Mouse (Mus musculus): ENCODE data around the gene Asb8.

Asb8 gene

GRCm38 (mm10) chr15:98155272-98155671 is 10.2 kb downstream of the Asb8 start:
- DNase-seq, result no peak

DNA sequence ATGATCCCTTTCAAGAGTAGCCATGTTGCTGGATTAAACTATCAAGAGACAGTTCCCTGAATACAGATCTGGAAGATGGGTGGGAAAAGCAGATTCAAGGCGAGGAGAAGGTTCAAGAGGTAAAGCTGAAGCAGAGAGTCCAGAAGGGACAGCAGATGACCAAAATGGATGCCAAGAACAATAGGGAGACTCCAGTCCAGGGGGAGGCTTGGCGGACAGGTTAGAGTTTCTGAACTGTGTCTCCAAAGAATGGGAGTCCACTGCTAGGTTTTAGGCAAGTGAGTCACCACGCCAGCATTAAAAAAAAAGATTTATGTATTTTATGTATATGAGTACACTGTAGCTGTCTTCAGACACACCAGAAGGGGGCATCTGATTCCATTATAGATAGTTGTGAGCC is 10.8 kb downstream of the Asb8 start:
- no peak for DNase-seq

DNA sequence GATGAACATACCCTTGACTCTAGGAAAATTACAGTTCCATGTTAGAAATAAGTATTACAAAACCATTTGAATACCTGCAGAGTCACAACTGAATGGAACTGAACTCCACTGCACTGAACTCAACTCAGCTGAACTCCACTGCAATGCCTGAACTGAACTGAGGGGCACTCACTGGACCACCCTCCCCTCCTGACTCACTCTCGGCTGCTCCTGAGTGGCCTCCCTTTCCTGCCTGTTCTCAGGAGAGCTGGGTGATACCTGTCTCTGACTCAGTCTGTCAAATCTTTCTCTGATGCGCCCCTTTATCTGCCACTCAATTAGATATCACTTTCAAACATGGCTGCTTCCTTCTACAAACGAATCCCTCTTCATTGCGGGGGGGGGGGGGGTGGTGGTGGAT is 11.3 kb downstream of the Asb8 start:
- no peak for DNase-seq

GRCm38 (mm10) chr15:98153625-98154024 is 11.8 kb downstream of the Asb8 start:
- DNase-seq, result no peak

- DNase-seq, result no peak
Measured at GRCm38 (mm10) chr15:98152916-98153315, 12.5 kb downstream of the Asb8 start.

DNA sequence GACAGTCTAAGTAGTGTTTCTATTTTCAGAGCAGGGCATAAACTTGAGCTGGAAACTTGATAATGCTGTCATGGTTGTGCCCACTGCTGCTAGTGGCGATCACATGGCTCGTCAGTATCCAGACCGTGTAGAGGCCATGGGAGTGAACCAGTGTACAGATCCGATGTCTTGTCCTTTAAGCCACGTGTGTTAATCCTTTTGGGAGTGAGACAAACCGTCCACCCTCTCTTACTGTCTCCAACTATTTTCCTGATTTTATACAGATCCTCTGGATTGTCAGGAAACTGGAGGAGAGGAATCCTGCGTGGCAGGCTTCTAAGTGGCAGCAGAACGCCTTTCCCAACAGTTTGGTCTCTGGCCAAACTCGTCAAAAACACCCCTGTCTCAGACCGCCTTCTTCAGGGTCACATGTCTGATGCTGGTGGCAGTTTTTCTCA is 16.2 kb downstream of the Asb8 start:
- DNase-seq, result no peak

DNA sequence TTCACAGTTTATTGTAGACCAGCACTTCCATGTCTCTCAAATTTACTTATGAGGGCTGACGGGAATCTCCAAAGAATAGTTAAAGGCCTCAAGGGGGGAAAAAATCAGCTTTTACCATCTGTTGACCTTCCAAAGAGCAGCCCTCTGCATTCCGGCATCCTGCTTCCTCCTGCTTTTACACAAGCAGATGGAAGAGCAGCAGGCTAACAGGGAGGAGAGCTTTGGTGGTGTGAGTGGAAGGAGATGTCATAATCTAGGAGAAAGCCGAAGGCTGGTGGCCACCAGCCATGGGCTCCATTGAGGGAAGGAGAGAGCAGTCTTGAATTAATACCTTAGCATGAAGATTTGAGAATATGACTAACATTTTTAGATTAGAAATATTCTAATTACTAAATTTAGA is 17.1 kb downstream of the Asb8 start:
- DNase-seq, result peak; percentile 57 to 64

- DNase-seq, result peak; percentile 91 to 94
Measured at GRCm38 (mm10) chr15:98145559-98146181, 19.8 kb downstream of the Asb8 start.

GRCm38 (mm10) chr15:98144861-98145507 is 20.4 kb downstream of the Asb8 start:
- DNase-seq, result no peak

DNA sequence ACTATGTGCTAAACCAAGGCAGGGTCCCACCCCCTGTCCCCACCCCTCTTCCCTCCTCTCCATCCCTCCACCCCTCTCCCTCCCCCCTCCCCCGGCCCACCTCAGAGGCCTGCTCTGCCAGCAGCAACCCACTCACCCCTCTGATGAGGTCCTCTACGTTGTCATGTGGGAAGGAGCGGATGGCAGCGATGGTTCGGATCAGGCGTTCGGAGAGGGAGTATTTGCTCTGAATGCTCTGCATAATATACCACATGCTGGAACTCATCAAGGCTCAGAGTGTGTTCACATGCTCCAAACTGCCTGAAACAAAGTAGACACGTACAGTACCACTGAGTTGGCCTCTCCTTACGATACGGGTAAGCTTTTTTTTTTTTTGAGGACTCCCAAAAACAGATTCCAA is 22.9 kb downstream of the Asb8 start:
- DNase-seq, result no peak

DNA sequence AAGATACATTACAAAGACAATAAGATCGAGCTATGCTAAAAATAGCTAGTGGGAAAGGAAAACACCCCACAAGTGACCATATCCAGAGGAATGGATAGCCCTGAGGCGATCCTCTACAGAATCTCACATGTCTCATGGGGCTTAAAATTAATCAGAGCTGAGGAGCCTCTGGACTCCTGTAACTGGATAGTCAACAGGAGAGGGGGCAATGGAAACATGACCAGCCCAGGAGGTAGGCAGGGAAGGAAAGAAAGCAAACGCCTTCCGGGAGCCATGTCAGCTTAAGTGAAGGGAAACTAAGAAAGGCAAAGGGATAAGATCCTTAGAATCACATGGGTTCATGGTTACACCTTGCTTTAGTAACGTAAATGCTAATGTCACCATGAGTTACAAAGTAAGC is 24.6 kb downstream of the Asb8 start:
- no peak for DNase-seq

GRCm38 (mm10) chr15:98139763-98140162 is 25.7 kb downstream of the Asb8 start:
- DNase-seq, result no peak

- DNase-seq, result no peak
Measured at GRCm38 (mm10) chr15:98136871-98137270, 28.6 kb downstream of the Asb8 start.

DNA sequence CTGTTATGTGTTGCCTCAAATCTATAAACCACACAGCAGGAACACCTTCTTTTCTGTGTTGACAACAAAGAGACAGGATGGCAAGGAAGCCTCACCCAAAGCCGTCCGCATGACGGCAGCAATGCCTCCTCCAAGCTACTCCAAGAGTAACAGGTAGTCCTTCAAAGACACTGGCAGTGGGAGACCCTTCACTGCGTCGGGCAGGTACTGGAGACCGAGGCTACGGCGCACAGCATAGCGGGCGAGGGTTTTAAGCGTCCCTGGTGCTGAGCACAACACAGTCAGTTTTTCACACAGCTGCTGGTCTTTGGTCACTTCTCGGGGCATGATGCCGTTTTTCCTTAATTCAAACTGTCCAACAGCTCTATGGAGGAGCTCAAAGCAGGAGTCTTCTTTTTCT is 29.8 kb downstream of the Asb8 start:
- DNase-seq, result no peak

- no peak for DNase-seq
Measured at GRCm38 (mm10) chr15:98134666-98135065, 30.8 kb downstream of the Asb8 start.

- DNase-seq, result no peak
Measured at GRCm38 (mm10) chr15:98134034-98134433, 31.4 kb downstream of the Asb8 start.

DNA sequence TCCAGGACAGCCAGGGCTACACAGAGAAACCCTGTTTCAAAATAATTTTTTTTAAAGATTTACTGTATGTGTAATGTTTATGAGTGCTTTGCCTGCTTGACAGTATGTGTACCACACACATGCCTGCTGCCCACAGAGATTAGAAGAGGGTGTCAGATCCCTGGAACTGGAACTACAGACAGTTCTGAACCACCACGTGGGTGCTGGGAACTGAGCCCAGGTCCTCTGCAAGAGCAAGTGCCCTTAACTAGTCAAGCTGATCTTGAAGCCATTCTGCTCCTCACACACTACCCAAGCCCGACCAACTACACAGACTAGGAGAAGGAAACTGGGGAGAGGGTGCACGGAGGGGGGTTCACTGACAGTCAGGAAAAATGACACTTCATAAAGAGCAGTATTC is 32.0 kb downstream of the Asb8 start:
- no peak for DNase-seq

GRCm38 (mm10) chr15:98131942-98132655 is 33.3 kb downstream of the Asb8 start:
- DNase-seq, result no peak

DNA sequence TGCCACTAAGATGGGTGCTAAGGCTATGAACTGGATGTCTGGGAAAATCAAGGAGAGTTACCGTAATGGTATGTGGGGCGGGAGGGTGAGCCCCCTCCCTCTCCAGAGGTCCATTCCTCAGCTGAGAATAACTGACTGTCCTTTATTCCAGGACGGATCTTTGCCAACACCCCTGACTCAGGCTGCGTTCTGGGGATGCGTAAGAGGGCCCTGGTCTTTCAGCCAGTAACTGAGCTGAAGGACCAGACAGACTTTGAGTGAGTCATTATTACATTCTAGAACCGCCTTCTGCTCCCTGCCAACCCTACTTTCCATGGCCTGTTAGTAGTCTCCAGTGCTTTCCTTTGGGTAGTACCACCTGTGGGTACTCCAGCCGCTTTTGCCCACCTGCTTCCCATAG is 34.0 kb downstream of the Asb8 start:
- DNase-seq, result no peak

DNA sequence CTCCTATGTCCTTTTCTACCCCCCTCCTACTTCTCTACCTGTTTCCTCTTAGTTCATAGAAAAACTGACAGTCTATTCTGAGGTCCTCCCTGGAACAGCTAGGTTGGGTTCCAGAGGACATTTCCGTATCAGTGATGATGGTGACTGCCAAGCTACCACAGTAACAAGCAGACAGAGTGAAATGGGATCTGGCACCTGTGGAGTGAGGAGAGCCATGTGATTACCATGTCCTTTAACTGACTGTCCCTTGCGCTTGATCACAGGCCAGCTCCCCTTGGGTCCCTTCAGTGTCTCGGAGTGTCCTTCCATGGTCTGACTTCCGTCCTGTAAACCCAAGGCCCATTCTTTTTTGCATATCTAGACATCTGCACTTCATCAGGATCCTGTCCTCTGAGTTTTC is 34.4 kb downstream of the Asb8 start:
- no peak for DNase-seq

GRCm38 (mm10) chr15:98120831-98121230 is 44.6 kb downstream of the Asb8 start:
- DNase-seq, result no peak

GRCm38 (mm10) chr15:98119363-98119762 is 46.1 kb downstream of the Asb8 start:
- no peak for DNase-seq

DNA sequence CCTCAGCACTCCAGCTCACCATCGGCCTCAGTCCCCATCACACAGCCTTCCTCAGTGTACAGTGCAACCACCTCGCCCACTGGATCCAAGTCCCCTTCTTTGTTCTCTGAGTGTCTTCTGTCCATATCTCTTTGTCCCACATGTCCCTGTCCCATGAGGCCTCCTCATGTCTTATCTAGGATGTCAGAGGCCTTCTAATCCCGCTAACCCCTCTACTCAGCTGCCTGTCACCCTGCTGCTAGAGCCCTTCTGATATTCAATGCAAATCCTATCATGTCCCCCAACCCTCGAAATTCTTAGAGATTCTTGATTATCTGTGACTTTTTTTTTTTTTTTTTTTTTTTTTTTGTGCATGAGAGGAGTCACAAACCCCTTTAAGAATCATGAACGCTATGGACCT is 49.1 kb downstream of the Asb8 start:
- no peak for DNase-seq

DNA sequence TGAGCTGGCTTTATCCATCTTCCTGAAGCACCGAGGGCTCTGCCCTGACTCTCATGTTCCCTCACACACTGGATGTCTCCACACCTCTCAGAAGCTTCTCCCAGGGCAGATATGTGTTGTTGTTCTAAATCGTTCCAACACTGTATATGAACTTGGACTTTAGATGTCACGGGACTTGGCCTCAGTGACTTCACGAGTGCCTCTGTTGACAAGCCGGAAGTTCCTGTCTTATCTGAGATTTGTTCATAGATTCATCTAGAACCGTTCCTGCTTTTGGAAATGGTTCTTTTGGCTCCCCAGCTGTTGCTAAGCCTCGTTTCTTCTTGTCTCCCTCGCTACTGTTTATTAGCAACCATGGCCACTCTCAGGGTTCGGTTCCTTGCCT is 49.7 kb downstream of the Asb8 start:
- no peak for DNase-seq

All from cerebellum, postnatal 36 days (tissue).